Mouse (Mus musculus): ENCODE results near the gene Rita1.

Rita1 gene

DNA sequence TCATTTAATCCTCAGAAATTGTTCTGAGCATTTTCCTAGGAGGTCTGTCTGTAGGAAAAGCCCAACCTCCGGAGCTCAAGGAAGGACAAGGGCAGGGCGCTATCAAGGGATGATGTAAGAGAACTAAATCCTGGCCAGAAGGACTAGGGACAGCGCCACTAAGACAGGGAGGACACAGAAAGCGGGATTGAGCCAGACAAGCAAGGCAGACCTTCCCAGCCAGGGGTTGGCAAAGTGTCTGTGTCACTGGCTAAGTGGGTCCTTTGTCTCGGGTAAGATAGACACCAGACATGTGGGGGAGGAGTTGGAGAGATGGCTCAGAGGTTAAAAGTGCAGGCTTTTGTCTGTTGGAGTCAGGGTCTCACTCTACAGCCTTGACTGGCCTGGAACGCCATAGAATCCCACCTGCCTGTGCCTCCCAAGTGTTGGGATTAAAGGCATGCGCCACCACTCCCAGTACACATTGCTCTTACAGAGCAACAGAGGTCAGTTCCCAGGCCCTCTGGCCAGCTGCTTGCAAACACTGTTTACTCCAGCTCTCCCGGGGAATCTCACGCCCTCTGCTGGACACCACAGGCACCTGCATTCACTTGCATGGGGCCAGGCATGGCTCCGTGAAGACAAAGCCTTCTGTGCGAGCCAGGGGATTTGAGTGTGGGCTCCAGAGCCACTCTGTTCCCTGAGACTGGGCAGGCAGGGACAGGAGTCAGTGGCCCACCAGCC lies 11.3 kb downstream of the Rita1 start:
- DNase-seq (ENCODE audit: low spot score in 2 of 2), result no peak

GRCm38 (mm10) chr5:120599625-120600024 lies 12.8 kb downstream of the Rita1 start:
- DNase-seq (ENCODE audit: low spot score in 2 of 2), result no peak

- no peak for DNase-seq (ENCODE audit: low spot score in 2 of 2)
Measured at GRCm38 (mm10) chr5:120594485-120594884, 17.9 kb downstream of the Rita1 start.

- no peak for DNase-seq (ENCODE audit: low spot score in 2 of 2)
Measured at GRCm38 (mm10) chr5:120592141-120592540, 20.2 kb downstream of the Rita1 start.

- no peak for DNase-seq (ENCODE audit: low spot score in 2 of 2)
Measured at GRCm38 (mm10) chr5:120590356-120591010, 21.9 kb downstream of the Rita1 start.

DNA sequence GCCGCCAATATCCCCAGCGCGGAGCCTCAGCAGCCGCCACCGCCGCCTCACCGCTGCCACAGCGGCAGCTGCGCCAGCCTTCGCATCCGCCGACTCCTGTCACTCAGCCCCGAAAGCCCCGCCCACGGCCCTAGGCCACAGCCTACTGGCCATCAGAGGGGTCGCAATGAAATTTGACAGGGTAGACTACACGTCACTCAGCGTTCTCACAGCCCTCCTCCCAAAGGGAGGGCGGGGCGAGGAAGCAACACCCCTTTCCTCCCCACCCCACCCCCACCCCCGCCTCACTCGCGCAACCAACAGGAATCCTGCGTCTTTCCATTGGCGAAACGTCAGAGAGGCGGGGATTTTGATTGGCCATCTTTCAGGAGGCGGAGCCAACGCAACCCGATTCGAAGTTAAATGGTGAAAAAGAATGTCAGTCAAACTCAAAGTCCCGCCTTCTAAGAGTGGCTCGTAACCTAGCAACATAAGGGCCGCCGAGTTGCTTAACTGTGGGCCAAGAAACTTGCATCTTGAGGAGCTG lies 23.8 kb downstream of the Rita1 start, which contains the start of the genes Tpcn1 and Iqcd:
Gene Tpcn1, minus strand, starts transcription at position 105 of the 526 bp plus-strand sequence.
Gene Iqcd, plus strand, starts transcription at position 448 of the 526 bp plus-strand sequence.
- DNase-seq (ENCODE audit: low spot score in 2 of 2), result peak; percentile 99

GRCm38 (mm10) chr5:120587940-120588568 lies 24.3 kb downstream of the Rita1 start:
- DNase-seq (ENCODE audit: low spot score in 2 of 2), result peak in 1 of 2 experiments; percentile 43

GRCm38 (mm10) chr5:120587616-120587926 lies 24.8 kb downstream of the Rita1 start:
- no peak for DNase-seq (ENCODE audit: low spot score in 2 of 2)

GRCm38 (mm10) chr5:120586741-120587615 lies 25.4 kb downstream of the Rita1 start:
- DNase-seq (ENCODE audit: low spot score in 2 of 2), result peak in 1 of 2 experiments; percentile 46

DNA sequence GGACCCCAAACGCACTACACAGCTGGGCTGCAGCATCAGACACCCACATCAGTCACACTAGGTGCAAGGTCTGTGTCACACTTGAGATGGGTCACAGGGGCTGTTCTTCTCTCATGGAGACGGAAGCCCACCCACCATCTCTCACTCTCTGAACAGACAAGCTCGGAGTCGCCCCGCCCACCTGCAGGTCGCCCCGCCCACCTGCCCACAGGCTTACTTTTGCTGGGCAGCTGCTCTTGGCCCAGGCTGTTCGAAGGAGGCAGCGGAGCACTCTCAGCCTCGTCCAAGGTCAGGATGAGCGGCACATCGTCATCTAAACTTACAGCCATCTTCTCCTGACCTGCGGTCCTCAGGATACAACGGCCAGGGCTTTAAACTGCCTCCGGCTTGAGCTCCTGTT lies 27.4 kb downstream of the Rita1 start:
- DNase-seq (ENCODE audit: low spot score in 2 of 2), result no peak

DNA sequence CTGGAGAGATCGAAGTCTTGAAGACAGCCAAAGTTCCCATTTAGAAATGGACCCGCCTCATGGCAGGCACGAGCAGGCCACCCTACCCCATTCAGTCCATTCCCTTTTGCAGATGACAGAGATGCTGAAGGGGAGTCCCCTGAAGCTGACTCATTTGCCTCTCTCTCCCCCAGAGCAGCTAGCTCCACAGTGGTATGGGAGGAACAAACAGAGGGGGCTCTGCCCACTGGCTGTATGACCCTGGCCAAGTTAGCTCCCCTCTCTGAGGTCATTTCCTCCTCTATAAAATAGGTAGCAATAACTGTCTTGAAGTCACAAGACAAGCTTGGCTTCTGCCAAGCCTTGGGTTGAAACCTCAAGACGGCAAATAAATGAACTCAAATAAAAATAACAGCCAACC lies 28.9 kb downstream of the Rita1 start:
- no peak for DNase-seq (ENCODE audit: low spot score in 2 of 2)

- DNase-seq (ENCODE audit: low spot score in 2 of 2), result no peak
Measured at GRCm38 (mm10) chr5:120582002-120582401, 30.4 kb downstream of the Rita1 start.

GRCm38 (mm10) chr5:120579898-120580626 lies 32.3 kb downstream of the Rita1 start:
- no peak for DNase-seq (ENCODE audit: low spot score in 2 of 2)

GRCm38 (mm10) chr5:120579211-120579897 lies 33.0 kb downstream of the Rita1 start:
- DNase-seq (ENCODE audit: low spot score in 2 of 2), result no peak

- DNase-seq (ENCODE audit: low spot score in 2 of 2), result no peak
Measured at GRCm38 (mm10) chr5:120578504-120579081, 33.8 kb downstream of the Rita1 start.

- no peak for DNase-seq (ENCODE audit: low spot score in 2 of 2)
Measured at GRCm38 (mm10) chr5:120577935-120578441, 34.4 kb downstream of the Rita1 start.

GRCm38 (mm10) chr5:120576781-120577301 lies 35.5 kb downstream of the Rita1 start:
- DNase-seq (ENCODE audit: low spot score in 2 of 2), result no peak

DNA sequence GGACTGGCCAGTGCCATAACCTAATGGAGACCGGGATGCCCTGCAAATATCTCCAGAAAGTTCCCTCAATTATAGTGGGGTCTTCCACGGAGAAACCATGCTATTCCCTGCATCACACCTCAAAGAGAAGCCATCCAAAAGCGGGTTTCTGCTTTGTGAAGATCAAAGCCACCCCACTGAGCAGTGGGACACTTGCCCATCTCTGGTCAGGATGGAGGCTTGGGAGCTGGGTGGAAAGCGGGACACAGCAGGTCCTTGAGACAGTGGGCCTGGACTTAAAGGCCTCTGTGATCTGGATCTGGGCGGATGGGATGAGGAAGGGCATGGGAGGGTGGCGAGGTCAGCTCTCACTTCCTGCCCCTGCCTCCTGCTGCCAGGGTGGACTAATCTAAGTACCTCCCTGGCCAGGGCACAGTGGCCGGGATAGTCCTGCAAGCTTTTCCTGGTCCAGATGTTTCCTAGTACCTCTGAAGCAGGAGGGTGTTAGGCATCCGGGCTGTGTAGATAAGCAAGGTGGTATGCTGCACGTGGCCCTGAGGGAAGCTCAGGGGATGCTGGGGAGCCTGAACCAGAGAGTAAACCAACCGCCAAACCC lies 37.8 kb downstream of the Rita1 start:
- no peak for DNase-seq (ENCODE audit: low spot score in 2 of 2)
